Mouse (Mus musculus) layer of hippocampus, adult 9-10 months (tissue): ENCODE measurements around the gene Sorl1.

ENCODE experiments used
- DNase-seq: peaks from one replicate; pipeline ENCODE4 v3.0.0; 2022; ENCODE audit warnings: low spot score

The Sorl1 gene

GRCm38 (mm10) chr9:42123713-42124576, at the start of gene Sorl1:
Sorl1 (minus strand) TSS chr9:42124297.
- DNase-seq, result no peak

GRCm38 (mm10) chr9:42173781-42174180, 49.7 kb upstream of the Sorl1 start:
- DNase-seq, result no peak

GRCm38 (mm10) chr9:42169491-42169890, 45.4 kb upstream of the Sorl1 start:
- DNase-seq, result no peak

- DNase-seq, result no peak
Measured at GRCm38 (mm10) chr9:42169025-42169424, 44.9 kb upstream of the Sorl1 start.

- DNase-seq, result no peak
Measured at GRCm38 (mm10) chr9:42164930-42165329, 40.8 kb upstream of the Sorl1 start.

- DNase-seq, result no peak
Measured at GRCm38 (mm10) chr9:42163011-42163410, 38.9 kb upstream of the Sorl1 start.

GRCm38 (mm10) chr9:42159376-42159775, 35.3 kb upstream of the Sorl1 start:
- DNase-seq, result no peak

- DNase-seq, result no peak
Measured at GRCm38 (mm10) chr9:42158652-42159051, 34.6 kb upstream of the Sorl1 start.

- no peak for DNase-seq
Measured at GRCm38 (mm10) chr9:42157981-42158380, 33.9 kb upstream of the Sorl1 start.

- no peak for DNase-seq
Measured at GRCm38 (mm10) chr9:42156566-42156965, 32.5 kb upstream of the Sorl1 start.

GRCm38 (mm10) chr9:42154682-42155081, 30.6 kb upstream of the Sorl1 start:
- no peak for DNase-seq

- no peak for DNase-seq
Measured at GRCm38 (mm10) chr9:42148816-42149215, 24.7 kb upstream of the Sorl1 start.

- no peak for DNase-seq
Measured at GRCm38 (mm10) chr9:42148036-42148435, 23.9 kb upstream of the Sorl1 start.

GRCm38 (mm10) chr9:42146463-42146862, 22.4 kb upstream of the Sorl1 start:
- no peak for DNase-seq

- no peak for DNase-seq
Measured at GRCm38 (mm10) chr9:42141549-42142210, 17.6 kb upstream of the Sorl1 start.

- DNase-seq, result no peak
Measured at GRCm38 (mm10) chr9:42138248-42138858, 14.3 kb upstream of the Sorl1 start.

- no peak for DNase-seq
Measured at GRCm38 (mm10) chr9:42137578-42137977, 13.5 kb upstream of the Sorl1 start.

- no peak for DNase-seq
Measured at GRCm38 (mm10) chr9:42130793-42131760, 7.0 kb upstream of the Sorl1 start.

- no peak for DNase-seq
Measured at GRCm38 (mm10) chr9:42127983-42128382, 3.9 kb upstream of the Sorl1 start.

GRCm38 (mm10) chr9:42125262-42125982, 1.3 kb upstream of the Sorl1 start:
- no peak for DNase-seq

GRCm38 (mm10) chr9:42123204-42123603, 893 bp downstream of the Sorl1 start:
- DNase-seq, result no peak
